Mouse (Mus musculus): Measurements from ENCODE around the gene Slc17a3.

Slc17a3 gene

GRCm38 (mm10) chr13:23873141-23873540 is 33.9 kb downstream of the Slc17a3 start:
- no peak for DNase-seq (ENCODE audit: low spot score in 2 of 2)

- DNase-seq (ENCODE audit: low spot score in 2 of 2): no peak
Observed at GRCm38 (mm10) chr13:23879106-23879505, 39.9 kb downstream of the Slc17a3 start.

GRCm38 (mm10) chr13:23879636-23880035 is 40.4 kb downstream of the Slc17a3 start:
- no peak for DNase-seq (ENCODE audit: low spot score in 2 of 2)

- DNase-seq (ENCODE audit: low spot score in 2 of 2): no peak
Observed at GRCm38 (mm10) chr13:23885540-23885939, 46.3 kb downstream of the Slc17a3 start.

GRCm38 (mm10) chr13:23887026-23887725 is 47.9 kb downstream of the Slc17a3 start:
- DNase-seq (ENCODE audit: low spot score in 2 of 2): no peak

- DNase-seq (ENCODE audit: low spot score in 2 of 2): no peak
Observed at GRCm38 (mm10) chr13:23889011-23889605, 49.9 kb downstream of the Slc17a3 start.

GRCm38 (mm10) chr13:23892592-23893268 is 53.5 kb downstream of the Slc17a3 start:
- DNase-seq (ENCODE audit: low spot score in 2 of 2): no peak

GRCm38 (mm10) chr13:23893269-23893593 is 54.0 kb downstream of the Slc17a3 start:
- no peak for DNase-seq (ENCODE audit: low spot score in 2 of 2)

GRCm38 (mm10) chr13:23898242-23898641 is 59.0 kb downstream of the Slc17a3 start:
- DNase-seq (ENCODE audit: low spot score in 2 of 2): no peak

- no peak for DNase-seq (ENCODE audit: low spot score in 2 of 2)
Observed at GRCm38 (mm10) chr13:23906906-23907305, 67.7 kb downstream of the Slc17a3 start.

GRCm38 (mm10) chr13:23910121-23910520 is 70.9 kb downstream of the Slc17a3 start:
- no peak for DNase-seq (ENCODE audit: low spot score in 2 of 2)

Measured in right cerebral cortex, postnatal 36 days (tissue).